Mouse (Mus musculus): Measurements from ENCODE around the gene Zic1. TPM values are rescaled to one million over a fixed set of nuclear protein-coding genes. Genes with fewer than 3 reads are reported as not detected.

The Zic1 gene
- total RNA-seq, 2 experiments from 2014 or later, result not detected

DNA sequence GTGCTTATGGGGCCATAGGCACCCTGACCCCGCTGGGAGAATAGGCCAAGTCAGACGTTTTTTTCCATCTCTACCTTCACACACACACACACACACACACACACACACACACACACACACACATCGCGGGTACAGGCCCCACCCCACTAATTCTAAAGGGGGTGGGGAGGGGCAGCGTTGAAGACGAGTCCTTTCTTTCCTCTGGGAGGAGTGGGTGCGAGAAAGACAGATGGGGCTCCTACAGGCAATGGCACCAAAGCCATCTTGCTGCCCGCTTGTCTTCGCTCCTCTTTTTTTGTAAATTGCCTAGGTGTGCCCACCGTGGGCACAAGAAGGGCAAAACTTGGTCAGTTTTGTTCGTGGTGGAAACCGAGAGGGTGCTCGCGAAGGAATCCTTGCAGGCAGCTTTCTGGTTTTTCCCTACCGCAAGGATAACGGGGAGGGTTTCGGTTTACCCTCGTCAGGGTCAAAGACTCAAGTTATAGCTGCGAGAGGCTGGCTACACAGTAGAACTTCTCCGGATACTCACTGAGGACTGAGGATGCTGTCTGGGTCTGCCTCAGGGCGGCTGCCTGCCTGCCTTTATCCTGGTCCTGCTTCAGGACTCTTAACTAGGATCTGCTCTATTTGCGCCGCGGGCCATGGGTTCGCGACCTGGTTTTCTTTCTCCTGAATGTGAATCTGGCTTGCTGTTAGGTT, 3.8 kb upstream of the Zic1 start:
- DNase-seq (ENCODE audit: low spot score), result no peak
- intact Hi-C loops (cut with DNase I), result no loop called here

DNA sequence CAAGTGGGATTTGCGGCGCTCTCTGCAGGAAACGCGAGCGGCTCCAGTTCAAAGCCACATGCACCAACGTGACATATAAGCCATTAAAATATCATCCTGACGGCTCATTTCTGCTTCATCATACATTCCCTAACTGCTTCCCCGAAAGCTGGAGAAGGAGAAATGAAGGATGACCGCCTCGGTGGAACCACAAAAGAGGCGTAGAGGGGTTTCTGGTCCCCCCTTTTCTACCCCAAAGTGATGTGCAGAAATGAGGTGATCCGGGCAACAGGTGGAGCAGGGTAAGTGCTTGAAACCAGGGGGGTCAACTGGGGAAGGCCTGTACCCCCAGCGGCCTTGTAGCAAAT, 3.3 kb upstream of the Zic1 start:
- DNase-seq (ENCODE audit: low spot score), result no peak

DNA sequence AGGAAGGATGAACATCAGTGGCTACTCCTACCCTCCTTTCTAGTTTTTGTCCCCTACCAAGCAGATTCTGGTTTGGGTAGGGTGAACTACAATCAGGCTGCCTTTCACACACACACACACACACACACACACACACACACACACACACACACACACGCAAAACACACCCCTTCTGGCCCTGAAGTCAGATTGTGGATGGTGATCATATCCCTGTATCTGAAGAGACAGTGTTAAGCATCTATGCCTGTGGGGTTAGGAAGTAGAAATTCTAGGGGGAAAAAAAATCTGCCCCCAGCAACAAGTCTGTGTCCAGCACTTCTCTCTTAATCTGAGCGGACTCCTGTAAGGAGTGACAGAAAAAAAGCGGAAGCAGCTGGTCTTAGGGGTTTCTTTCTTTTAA, 2.5 kb upstream of the Zic1 start:
- DNase-seq (ENCODE audit: low spot score), result no peak
- intact Hi-C loops (cut with DNase I), result no loop called here

More for the DNA sequence above, 3.3 kb upstream of the Zic1 start:
- intact Hi-C loops (cut with DNase I), result no loop called here

DNA sequence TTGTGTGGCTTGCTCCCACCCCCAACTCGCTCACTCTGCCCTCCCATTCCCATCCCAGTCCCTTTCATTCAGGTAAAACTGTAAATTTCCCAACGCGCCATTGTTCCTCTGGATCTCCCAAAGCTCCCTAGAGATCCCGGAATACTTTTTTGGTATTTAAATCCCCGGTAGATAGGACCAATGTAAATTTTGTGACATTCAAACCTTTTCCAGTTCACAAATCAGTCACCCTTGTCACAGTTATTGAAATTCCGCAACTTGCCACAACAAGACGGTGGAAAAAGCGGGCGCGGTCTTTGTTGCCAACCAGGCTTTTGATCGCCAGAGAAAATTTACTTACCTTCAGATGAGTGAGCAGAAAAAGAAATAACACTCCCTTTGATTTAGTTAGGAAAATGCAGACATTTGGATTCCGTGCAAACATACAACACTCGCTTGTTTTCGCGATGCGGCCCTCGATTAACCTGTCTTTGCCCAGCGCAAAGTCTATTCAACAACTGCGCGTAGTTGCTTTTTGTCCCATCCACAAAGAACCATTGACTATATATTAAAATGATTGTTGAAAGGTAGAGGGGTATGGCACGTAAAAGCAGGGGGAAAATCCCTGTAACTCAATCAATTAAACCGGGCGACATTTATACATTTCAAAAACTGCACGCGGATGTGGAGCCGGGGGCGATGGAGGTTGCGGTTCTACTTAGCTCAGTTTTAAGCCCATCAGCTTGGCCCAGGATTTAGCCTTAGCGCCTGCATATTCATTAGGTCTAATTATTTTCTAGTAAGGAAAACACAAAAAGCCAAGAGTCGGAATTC, 1.6 kb upstream of the Zic1 start:
- DNase-seq (ENCODE audit: low spot score), result no peak
- intact Hi-C loops (cut with DNase I), result no loop called here

- DNase-seq (ENCODE audit: low spot score), result no peak
- intact Hi-C loops (cut with DNase I), result no loop called here
Observed at GRCm38 (mm10) chr9:91366226-91366998, 802 bp upstream of the Zic1 start.

DNA sequence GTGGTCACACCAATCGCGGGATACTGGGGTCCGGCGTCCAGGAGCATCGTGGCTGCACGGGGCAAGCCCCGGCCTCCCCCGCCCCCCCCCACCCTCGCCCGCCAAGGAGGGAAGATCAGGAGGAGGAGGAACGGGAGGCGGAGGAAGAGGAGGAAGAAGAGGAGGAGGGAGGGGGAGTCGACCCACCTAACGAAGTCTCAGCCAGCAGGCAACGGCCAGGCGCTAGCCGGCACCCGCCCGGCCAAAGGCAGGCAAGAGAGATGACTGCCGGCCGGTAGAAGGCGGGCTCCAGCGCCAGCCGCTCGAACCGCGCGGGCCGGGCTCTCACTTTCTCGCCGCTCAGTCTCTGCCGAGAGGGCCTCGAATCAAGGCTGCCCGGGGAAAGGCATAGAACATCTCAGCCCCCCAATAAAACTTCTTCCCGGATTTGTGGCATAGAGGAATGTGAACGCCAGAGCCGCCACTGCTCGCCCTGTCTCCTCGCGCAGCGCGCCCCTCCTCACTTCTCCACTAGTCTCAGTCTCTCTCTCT, 574 bp downstream of the Zic1 start:
- intact Hi-C loops (cut with DNase I), result no loop called here
- no peak for DNase-seq (ENCODE audit: low spot score)

DNA sequence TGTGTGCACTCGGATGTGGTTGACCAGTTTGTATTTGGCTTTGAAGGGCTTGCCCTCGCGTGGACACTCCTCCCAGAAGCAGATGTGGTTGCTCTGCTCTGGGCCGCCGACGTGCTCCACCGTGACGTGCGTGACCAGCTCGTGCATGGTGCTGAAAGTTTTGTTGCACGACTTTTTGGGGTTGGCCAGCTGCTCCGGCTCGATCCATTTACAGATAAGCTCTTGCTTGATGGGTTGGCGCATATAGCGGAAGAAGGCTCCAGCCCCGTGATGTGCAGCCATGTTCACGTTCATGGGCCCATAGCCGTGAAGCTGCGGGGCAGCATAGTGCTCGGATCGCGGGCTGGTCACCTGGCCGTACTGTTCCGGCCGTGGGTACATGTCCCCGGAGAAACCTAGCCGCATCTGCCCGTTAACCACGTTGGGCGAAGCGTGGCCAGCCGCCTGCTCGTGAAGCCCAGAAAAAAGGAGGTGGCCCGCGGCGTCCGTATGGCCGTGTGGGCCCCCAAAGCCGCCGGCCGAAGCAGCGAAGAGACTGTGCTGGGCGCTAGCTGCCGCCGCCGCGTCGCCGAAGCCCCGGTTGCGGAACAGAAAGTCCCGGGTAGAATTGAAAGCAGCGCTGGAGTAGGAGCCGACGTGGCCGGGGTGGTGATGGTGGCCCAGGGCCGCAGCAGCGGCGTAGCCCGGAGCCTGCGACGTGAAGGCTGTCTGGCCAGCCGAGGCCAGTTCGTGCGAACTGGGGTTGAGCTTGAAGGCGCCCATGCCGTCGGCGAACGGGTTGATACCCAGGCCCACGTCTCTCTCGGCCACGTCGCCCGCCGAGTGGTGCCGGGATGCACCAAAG, 1.3 kb downstream of the Zic1 start:
- no peak for DNase-seq (ENCODE audit: low spot score)
- intact Hi-C loops (cut with DNase I), result no loop called here

GRCm38 (mm10) chr9:91363814-91364126, 1.8 kb downstream of the Zic1 start:
- intact Hi-C loops (cut with DNase I), result no loop called here
- DNase-seq (ENCODE audit: low spot score), result no peak

DNA sequence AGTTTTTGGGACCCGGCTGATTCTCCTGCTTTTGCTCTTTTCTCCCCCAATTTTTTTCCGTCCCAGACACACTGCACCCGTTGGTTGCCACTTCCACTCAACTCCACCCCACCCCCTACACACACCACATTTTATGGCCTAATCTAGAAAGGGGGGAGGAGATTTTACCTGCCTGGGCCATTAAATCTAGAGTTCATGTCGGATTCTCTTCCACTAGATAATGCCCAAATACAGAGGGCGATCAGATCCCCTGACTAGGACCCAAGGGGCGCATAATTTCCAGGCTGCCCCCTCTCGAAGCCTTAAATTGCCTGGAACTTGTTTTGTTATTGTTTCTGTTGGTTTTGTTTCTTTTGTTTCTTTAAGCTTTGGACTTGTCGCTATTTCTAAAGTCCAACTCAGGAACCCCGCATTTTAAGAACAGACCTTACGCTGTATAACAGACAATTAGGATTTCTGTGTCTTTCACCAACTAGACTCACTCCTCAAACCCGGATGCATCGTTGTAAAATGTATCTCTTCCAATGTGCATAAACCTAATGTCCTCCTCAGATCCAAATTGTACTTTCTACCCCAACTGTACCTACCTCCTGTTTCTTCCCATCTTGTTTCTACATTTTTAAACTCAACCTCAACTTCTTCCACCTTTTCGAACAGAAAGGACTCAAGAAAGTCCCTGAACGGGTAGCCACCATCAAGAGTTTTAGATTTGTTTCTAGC, 2.4 kb downstream of the Zic1 start:
- DNase-seq (ENCODE audit: low spot score), result no peak
- intact Hi-C loops (cut with DNase I), result no loop called here

DNA sequence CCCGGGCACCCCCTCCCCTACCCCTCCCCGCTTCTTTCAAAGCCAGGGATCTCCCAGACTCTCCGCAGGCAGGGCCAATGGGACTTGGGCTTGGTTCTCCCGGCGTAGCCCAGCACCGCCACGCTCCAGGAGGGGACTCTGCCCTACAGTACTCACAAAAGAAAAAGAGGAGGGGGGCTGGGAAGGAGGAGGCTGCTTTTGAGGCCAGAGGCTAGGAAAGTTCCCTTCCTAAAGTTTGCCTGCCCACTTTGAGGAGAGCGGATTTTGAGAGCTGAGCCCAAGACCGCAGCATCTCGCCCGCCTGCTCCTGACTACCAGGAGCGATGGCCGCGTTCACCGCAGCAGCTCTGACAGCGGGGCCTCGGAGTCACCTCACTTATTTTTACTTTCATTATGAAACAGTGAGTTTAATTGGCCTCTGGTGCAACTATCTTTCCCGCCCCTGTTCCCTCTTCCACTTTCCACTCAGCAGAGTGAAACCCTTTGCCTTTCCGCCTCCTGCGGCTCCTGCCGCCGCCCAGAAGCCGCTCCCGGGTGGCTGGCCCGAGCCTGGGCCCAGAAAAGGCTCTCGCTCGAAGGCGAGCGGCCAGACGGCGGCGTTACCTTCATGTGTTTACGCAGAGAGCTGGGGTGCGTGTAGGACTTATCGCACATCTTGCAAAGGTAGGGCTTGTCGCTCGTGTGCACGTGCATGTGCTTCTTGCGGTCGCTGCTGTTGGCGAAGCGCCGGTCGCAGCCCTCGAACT, 3.6 kb downstream of the Zic1 start, which contains the start of gene Zic4:
TSS of gene Zic4 (plus strand) at position 558 of the 746 bp plus-strand sequence.
- intact Hi-C loops (cut with DNase I), result no loop called here

GRCm38 (mm10) chr9:91361033-91361855, 4.4 kb downstream of the Zic1 start:
- intact Hi-C loops (cut with DNase I), result no loop called here
- no peak for DNase-seq (ENCODE audit: low spot score)

More for the DNA sequence above, 3.6 kb downstream of the Zic1 start, which contains the start of gene Zic4:
- DNase-seq (ENCODE audit: low spot score), result no peak

- no peak for DNase-seq (ENCODE audit: low spot score)
- intact Hi-C loops (cut with DNase I), result no loop called here
Observed at GRCm38 (mm10) chr9:91360151-91361032, 5.2 kb downstream of the Zic1 start.

DNA sequence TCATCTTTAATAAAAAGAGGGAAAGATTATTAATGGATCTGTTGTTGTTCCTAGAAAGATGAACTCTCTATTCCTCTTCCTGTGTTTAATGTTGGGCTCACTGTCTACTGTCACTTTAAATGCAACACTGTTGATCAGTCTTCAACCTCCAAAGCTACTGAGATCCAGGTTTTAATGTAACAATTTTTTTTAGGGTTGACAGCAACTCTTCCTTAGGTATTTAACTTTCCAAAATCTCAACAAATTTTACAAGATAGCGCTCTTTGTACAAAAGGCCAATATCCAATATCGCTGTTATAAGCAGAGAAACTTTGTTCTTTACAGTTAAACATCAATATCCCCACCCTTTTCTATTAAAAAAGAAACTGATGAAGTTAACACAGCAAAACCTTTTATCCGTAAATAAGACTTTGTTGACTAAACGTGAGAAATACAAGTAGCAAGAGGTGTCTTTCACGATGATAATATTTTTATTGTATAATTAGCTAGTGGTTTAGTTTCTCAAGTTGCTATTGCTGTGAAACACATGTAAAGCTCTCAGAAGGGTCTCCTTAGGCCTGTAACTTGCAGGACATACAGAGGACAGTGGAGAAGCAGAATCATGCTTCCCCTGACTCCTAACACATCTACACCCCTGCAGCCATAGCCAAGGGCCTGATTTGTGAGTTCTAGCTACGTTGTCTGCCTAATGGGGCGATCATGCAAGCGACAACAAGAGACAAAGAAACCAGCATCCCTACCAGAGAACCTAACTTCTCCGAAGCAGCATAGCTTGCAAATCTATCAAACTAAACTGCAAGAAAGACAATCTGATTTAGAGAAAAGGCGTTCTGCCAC, 6.5 kb downstream of the Zic1 start:
- intact Hi-C loops (cut with DNase I), result no loop called here
- DNase-seq (ENCODE audit: low spot score), result no peak

- DNase-seq (ENCODE audit: low spot score), result no peak
- intact Hi-C loops (cut with DNase I), result no loop called here
Observed at GRCm38 (mm10) chr9:91357321-91357720, 8.3 kb downstream of the Zic1 start.

DNA sequence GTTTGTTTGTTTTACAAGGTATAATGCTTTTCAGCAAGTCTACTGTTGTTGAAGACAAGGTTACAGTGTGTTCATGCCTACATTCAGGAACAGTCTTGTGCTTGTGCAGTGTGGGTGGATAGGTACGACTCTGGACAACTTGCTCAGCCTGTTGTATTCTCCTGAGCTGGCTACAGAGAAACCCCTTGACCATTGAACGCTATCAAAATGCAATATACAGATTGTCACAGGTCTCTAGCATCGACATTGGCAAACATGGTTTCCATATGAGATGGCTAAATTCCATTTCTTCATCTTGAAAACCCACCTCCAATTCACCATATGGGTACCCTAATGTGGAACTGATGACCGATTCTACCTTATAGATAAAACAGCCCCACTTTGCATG, 9.3 kb downstream of the Zic1 start:
- DNase-seq (ENCODE audit: low spot score), result no peak
- intact Hi-C loops (cut with DNase I), result no loop called here

Measured in heart, postnatal 25 days (tissue).